Mouse (Mus musculus): ENCODE measurements around the gene Lpar3.

Lpar3 gene

DNA sequence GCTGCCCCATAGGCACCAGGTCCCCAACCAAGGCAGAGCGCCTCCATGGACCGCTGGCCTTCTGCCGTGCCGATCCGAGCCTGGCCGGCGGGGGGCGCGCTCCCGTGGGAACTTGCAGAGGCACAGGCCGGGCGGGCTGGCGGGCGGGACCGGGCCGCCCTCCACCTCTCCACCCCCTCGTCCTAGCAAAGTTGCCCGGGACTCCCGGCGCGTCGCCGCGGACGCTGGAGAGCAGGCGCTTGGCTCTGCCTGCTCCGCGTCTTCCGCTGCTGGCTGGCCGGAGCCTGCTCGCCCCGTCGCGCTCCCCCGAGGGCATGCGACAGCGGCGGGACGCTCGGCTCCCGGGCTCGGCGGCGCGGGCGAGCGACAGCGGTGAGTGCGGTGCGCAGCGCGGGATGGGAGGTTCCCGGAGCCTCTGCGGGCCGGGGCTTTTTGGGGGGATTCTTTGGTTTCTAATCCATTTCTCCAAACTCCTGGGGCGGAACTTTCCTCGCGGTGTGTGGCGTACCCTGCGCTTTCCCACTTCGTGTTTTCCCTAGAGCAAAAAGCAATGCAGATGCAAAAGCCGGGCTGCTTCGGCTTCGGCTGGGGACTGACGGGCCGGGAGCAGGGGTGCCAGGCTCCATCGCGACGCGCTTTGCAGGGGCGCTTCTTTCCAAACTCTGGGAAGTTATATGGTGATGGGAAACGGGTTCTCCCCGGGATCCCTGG, at the start of gene Lpar3:
TSS of gene Lpar3 (plus strand) at position 188 of the 711 bp plus-strand sequence.
- peak; percentile 58 for DNase-seq (ENCODE audit: low read depth, low spot score)

- DNase-seq (ENCODE audit: low read depth, low spot score) = no peak
Measured at GRCm38 (mm10) chr3:146173030-146173429, 47.7 kb upstream of the Lpar3 start.

DNA sequence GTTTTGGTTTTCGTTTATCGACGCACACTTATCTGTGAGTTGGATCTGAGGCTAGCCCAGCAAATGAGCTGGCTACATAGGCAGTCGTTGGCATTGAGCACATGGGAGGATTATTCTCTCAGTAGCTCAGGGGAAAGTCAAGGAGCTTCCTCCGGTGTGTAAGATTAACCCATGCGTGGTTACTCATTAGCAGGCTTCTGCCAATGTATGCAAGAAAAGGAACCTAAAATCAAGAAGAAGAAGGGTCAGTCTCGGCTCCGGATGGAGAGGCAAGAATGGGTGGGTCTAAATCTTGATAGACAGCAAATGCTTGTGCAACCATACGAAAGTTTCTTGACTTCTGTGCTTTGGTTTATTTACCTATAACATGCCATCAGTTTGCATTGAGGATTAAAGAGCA, 46.5 kb upstream of the Lpar3 start:
- DNase-seq (ENCODE audit: low read depth, low spot score) = no peak

DNA sequence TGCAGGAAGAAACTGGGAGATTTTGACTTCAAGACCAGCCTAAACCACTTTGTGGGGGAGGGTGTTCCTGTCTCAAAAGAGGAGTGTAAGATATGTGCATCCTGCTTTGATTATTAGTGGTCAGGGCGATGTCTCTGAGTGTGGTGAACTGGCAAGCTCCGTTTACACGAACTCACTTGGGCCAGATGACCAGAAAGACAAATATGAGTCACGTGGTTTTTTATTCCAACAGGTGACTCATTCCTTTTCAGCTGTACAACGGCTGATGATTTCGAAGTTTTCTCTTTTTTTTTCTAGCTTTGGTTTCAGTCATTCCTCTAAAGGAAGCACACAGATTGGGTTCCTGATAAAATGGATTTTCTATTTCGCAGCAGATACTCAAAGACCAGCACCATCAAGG, 43.5 kb upstream of the Lpar3 start:
- no peak for DNase-seq (ENCODE audit: low read depth, low spot score)

DNA sequence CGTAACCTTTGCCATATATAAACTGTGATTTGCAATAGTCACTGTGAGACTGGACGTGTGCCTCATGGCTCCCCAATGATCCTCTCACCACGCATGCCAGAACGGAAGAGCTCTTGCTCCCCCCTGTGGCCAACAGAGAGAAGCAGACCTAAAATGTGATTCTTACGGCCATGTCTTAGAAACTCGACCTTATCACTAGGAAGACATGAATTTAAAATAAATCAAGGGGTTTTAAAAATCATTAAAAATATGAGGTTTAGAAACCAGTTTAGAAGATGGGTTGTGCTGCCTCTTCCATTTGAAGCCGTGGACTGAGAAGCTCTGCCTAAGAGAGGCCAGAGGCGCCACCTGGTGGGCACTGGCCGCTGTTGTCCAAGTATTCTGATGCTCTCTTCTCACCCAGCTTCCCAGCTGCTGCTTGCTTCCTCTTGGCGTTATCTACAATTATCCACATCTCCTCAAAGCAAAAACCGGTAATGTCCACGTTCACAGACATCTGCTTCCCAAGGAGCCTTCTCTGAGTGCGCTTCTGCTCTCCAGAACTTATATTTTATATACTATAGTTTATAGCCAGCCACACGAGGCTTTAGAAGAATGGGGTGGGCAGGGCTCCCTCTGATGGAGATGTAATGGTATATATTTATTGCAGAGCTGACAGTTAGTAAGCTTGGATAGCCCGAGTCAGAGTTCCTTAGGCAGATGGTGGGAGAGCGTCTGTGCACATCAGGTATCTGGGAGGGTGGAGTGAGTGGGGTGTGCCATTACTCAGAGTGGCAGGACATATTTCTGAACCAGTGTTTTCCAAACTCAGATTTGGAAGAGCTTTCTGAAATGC, 42.8 kb upstream of the Lpar3 start:
- peak; percentile 79 for DNase-seq (ENCODE audit: low read depth, low spot score)

GRCm38 (mm10) chr3:146180341-146180740, 40.4 kb upstream of the Lpar3 start:
- DNase-seq (ENCODE audit: low read depth, low spot score) = no peak

DNA sequence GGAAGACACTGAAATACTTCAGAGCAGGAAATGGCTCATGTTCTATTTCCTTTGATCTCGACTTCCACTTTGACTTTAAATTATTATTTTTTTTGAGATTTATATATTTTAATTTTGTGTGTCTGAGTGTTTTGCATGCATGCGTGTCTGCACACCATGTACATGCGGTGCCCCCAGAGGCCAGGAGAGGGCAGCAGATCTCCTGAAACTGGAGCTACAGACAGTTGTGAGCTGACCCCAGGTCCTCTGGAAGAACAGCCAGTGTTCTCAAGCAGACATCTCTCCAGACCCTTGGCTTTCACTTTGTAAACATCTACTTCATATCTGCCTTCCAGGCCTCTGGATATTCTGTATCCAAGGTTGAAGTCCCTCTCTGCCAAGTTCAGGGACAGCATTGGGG, 39.8 kb upstream of the Lpar3 start:
- peak; percentile 30 for DNase-seq (ENCODE audit: low read depth, low spot score)

GRCm38 (mm10) chr3:146184992-146185657, 35.6 kb upstream of the Lpar3 start:
- DNase-seq (ENCODE audit: low read depth, low spot score) = peak; percentile 79

DNA sequence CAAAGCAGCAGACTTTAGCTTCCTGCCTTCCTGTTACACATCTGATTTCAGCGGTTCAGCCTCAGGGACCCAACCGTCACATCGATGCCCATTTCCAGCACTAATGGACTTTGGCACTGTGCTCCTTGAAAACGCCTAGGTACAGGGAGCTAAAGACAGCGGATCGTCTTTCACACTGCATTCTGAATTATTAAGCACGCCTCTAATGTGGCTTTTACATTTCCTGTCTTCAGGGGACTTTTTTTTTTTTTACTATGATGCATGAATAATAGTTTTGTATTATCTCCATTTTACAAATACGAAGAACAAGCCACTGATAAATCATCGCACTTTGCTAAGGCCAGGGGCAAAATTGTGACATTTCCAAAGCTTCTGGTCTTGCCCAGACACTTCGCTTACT, 34.7 kb upstream of the Lpar3 start:
- DNase-seq (ENCODE audit: low read depth, low spot score) = no peak

- no peak for DNase-seq (ENCODE audit: low read depth, low spot score)
Measured at GRCm38 (mm10) chr3:146189933-146190332, 30.8 kb upstream of the Lpar3 start.

GRCm38 (mm10) chr3:146192507-146192906, 28.3 kb upstream of the Lpar3 start:
- DNase-seq (ENCODE audit: low read depth, low spot score) = no peak

DNA sequence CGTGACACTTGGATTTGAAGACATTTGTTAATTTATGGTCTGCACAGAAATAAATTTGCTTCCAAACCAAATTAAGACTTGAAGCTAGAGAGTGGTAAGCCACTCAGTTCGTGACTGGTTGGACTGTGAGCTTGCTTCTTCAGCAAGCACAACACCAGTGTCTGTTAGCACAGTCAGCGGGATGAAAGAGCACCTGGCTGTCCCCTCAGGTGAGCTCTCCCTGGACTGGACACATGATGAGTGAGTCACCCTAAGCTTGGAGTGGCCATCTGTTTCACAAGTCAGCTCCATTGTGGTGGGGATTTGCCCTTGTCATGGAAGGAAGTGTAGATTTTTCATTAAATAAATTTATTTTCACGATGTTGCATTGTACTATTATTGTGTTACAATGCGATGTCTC, 25.6 kb upstream of the Lpar3 start:
- DNase-seq (ENCODE audit: low read depth, low spot score) = no peak

- DNase-seq (ENCODE audit: low read depth, low spot score) = no peak
Measured at GRCm38 (mm10) chr3:146196301-146196700, 24.5 kb upstream of the Lpar3 start.

- no peak for DNase-seq (ENCODE audit: low read depth, low spot score)
Measured at GRCm38 (mm10) chr3:146196780-146197743, 23.7 kb upstream of the Lpar3 start.

GRCm38 (mm10) chr3:146197785-146198184, 23.0 kb upstream of the Lpar3 start:
- DNase-seq (ENCODE audit: low read depth, low spot score) = no peak

GRCm38 (mm10) chr3:146198803-146199481, 21.8 kb upstream of the Lpar3 start:
- no peak for DNase-seq (ENCODE audit: low read depth, low spot score)

DNA sequence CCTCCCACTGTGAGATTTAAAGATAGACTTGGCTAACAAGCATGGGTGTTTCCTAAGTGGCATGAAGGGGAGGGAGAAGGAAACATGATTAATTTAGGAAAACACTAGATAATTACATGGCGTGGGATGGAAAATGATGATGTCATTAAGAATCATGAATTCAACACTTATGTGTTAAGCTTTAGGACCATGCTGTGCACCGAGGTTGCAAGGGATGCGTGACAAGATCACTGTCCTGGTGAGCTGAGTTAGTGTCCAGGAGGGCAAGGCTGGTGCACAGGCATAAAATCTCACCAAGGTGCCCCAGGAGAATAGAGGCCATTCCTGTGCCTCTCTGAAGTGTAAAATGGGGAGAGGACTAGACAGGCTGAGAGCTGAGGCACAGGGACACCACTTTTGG, 21.3 kb upstream of the Lpar3 start:
- DNase-seq (ENCODE audit: low read depth, low spot score) = no peak

- no peak for DNase-seq (ENCODE audit: low read depth, low spot score)
Measured at GRCm38 (mm10) chr3:146204375-146204774, 16.4 kb upstream of the Lpar3 start.

DNA sequence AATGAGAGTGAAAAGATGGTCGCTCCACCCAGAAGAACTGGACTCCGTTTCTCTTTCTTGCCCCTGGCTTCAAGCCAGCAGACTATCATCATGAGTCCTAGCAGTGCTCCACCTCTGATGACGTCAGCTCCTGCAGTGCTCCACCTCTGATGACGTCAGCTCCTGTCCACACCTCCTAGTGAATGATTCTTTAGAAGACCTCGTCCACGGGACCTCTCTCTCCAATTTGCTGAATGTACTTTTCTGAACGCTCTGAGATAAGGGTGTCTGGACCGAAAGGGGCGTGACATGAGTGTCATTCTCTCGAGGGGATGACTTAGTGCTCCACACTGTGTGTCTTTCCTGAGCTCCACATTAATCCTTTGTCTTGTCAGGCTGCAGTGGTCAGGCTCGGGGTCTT, 15.5 kb upstream of the Lpar3 start:
- no peak for DNase-seq (ENCODE audit: low read depth, low spot score)

DNA sequence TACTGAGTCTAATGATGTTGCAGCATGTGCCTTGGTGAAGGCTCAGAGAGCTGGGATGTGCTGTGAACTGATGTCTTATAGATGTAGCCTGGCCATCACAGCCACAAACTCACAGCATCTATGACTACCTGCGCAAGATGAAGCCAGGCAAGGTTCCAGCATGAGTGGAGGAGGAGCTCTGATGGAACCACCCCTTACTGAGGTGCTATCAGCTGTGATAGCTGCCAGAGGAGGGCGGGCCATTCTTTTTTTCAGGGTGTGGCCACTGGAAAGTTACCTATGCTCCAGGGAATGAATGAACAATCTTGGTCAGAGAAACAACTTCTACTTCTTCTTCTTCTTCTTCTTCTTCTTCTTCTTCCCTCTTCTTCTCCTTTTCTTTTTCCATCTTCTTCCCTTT, 14.1 kb upstream of the Lpar3 start:
- DNase-seq (ENCODE audit: low read depth, low spot score) = no peak

DNA sequence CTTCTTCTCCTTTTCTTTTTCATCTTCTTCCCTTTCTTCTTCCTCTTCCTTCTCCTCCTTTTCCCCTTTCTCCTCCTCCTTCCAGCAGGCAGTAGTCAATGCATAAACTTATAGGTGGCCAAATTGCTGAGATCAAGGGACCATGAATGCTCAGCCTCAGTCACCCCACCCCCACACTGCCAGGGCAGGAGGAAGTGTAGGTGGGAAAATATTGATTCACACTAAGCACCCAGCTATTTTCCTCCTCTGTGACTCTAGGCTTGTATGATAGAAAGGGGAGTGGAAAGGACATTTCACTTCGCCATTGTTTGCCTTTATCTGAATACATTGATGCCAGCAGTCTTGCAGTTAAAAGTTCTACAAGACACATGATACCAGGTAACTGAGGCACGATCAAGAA, 13.3 kb upstream of the Lpar3 start:
- no peak for DNase-seq (ENCODE audit: low read depth, low spot score)
